Mouse (Mus musculus): Measurements from ENCODE around the gene Fbxw13. TPM values are rescaled to one million over a fixed set of nuclear protein-coding genes. Genes with fewer than 3 reads are reported as not detected.
"Not testable (repeated sequence)": the region's sequence is repeated elsewhere in the genome, so short reads cannot be mapped to it uniquely, and the experiment has no call there.

Gene Fbxw13
- polyA plus RNA-seq (2015; fragmentation: Nextera tagmentation; extraction: Ambion mirVana), result not detected in 2 replicates

DNA sequence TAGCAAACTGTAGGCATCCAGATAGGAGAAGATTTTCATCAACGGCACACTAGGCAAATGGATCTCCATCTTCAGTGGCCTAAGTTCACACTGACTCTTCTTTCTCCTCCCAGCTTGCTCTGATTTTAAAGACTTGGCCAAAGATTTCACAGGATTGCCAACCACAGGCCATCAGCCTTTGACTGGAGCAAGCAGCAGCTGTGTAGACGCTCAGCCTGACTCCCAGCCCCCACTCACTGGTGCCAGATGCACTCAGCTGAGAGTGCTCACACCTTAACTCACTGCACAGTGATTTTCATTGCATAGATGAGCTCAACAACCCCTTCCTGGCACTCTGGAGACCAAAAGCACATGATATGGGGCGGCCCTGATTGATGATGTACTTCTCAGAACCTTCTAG, at the start of gene Fbxw13:
TSS of gene Fbxw13 (minus strand) at position 101 of the 400 bp plus-strand sequence.
- not testable (repeated sequence) for H3K9me3 ChIP-seq (replicated peaks); H3K27ac ChIP-seq; H3K4me1 ChIP-seq (replicated peaks); H3K9ac ChIP-seq; ATAC-seq (ENCODE audit: low read depth); DNase-seq; H3K4me3 ChIP-seq (replicated peaks); H3K27me3 ChIP-seq; H3K36me3 ChIP-seq; H3K4me2 ChIP-seq
- WGBS (ENCODE audit: insufficient replicate concordance), result 64% methylated on average over 3 of the region's 3 CpGs

DNA sequence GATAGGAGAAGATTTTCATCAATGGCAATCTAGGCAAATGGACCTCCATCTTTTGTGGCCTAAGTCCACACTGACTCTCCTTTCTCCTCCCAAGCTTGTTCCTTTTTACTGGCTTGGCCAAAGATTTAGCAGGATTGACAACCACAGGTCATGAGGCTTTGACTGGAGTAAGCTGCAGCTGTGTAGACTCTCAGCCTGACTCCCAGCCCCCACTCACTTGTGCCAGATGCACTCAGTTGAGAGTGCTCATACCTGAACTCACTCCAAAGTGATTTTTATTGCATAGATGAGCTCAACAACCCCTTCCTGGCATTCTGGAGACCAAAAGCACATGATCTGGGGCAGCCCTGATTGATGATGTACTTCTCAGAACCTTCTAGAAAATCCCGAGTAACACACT, 38.9 kb upstream of the Fbxw13 start, which contains the start of gene Fbxw20:
TSS of gene Fbxw20 (minus strand) at position 101 of the 400 bp plus-strand sequence.
- Histone ChIP-seq H3K9me3 (replicated peaks) (no peaks in the 10 kb centered on the region), H3K4me3 (replicated peaks) (no peak within 1 kb of the TSS), H3K27ac (no peak within 1 kb of the TSS), H3K36me3 (no peaks in the 10 kb centered on the region), H3K4me1 (replicated peaks) (no peaks in the 10 kb centered on the region), H3K9ac (no peak within 1 kb of the TSS), H3K27me3 (no peaks in the 10 kb centered on the region), H3K4me2 (no peak within 1 kb of the TSS)
- ATAC-seq (ENCODE audit: low read depth) (no peak), DNase-seq (no peak)
- WGBS (ENCODE audit: insufficient replicate concordance), result 57% methylated on average over 1 of the region's 1 CpGs

DNA sequence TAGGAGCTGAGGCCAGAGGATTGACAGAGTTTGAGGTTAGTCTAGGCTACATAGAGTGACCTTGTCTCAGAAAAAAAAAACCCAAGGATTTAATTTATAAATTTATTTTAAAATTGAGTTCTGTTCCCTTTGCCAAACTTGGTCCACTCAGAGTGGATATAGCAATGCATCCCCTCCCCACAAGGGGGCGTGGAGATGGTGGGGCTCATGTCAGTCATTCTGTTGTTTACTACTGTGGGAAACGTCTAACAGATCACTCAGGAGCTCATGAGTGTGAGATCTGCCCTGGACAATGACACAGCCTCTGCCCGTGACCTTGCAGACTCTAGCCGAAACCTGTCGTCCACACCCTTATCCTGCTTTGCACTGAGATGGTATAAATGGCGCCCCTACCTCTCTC, 22.7 kb upstream of the Fbxw13 start:
- no peak overlapping the region for H3K4me3 ChIP-seq (replicated peaks)
- no peaks in the 10 kb centered on the region for H3K36me3 ChIP-seq
- no peak overlapping the region for H3K27ac ChIP-seq
- no peaks in the 10 kb centered on the region for H3K9me3 ChIP-seq (replicated peaks)
- 48% methylated on average over 6 of the region's 6 CpGs for WGBS (ENCODE audit: insufficient replicate concordance)
- no peak for DNase-seq
- ATAC-seq (ENCODE audit: low read depth), result no peak
- no peaks in the 10 kb centered on the region for H3K4me1 ChIP-seq (replicated peaks)
- H3K9ac ChIP-seq, result no peak overlapping the region
- no peaks in the 10 kb centered on the region for H3K27me3 ChIP-seq
- H3K4me2 ChIP-seq, result no peak overlapping the region

DNA sequence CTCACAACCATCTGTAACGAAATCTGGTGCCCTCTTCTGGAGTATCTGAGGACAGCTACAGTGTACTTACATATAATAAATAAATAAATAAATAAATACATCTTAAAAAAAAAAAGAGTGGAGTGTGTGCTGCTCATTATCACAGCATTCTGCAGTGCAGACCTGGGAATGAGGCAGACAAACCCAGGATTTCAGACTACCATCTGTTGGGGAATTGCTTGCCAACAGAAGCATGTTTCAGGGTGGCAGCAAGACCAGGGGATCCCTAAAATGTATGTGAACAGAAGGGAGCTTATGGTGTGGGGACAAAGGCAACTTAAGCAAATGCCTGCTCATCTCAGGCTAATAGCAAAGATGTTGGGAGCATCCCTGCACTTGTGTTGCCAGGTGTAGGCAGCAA, 5.6 kb upstream of the Fbxw13 start:
- WGBS (ENCODE audit: insufficient replicate concordance), result 16% methylated on average over 1 of the region's 1 CpGs
- DNase-seq; H3K27me3 ChIP-seq; H3K27ac ChIP-seq; H3K4me2 ChIP-seq; H3K4me3 ChIP-seq (replicated peaks); H3K9ac ChIP-seq; ATAC-seq (ENCODE audit: low read depth); H3K9me3 ChIP-seq (replicated peaks); H3K36me3 ChIP-seq; H3K4me1 ChIP-seq (replicated peaks): not testable (repeated sequence)

DNA sequence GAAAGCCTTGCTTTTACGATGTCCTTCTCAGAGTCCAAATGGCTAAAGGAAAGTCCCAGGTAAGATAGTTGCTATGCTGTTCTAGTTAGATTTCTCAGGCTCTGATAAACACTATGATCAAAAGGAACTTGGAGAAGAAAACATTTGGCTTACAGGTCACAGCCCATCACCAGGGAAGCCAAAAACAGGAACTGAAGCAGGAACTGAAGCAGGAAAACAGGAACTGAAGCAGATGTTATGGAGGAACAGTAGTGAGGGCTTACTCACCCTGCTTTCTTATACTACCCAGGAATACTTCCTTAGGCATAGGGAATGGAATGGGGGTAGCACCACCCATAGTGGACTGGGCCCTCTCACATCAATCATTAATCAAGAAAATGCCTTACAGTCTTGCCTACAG, 4.6 kb upstream of the Fbxw13 start:
- no peak for DNase-seq
- Histone ChIP-seq H3K4me1 (replicated peaks) (no peaks in the 10 kb centered on the region), H3K9ac (no peak overlapping the region), H3K4me2 (no peak overlapping the region), H3K27me3 (no peaks in the 10 kb centered on the region), H3K4me3 (replicated peaks) (no peak overlapping the region), H3K9me3 (replicated peaks) (no peaks in the 10 kb centered on the region), H3K27ac (no peak overlapping the region), H3K36me3 (no peaks in the 10 kb centered on the region)
- no peak for ATAC-seq (ENCODE audit: low read depth)
- 60% methylated on average over 1 of the region's 1 CpGs for WGBS (ENCODE audit: insufficient replicate concordance)

DNA sequence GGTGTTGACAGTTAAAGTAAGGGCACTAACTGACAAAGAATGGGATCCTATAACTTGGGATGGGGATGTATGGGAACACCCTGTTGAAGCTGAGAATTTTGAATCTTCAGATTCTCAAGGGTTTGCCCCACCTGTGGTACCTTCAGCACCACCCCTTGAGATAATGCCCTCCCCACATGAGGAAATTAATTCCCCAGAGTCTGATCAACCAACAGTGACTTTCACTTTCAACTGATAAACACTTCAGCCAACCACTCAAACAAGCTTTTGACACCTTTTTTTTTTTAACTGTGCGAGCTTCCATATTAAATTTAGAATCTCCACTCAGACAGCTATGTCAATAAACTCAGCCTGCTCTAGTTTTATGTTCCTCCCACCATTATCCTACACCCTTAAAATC, 3.6 kb upstream of the Fbxw13 start:
- Histone ChIP-seq H3K27me3 (no peaks in the 10 kb centered on the region), H3K9ac (no peak overlapping the region), H3K4me3 (replicated peaks) (no peak overlapping the region), H3K4me1 (replicated peaks) (no peaks in the 10 kb centered on the region), H3K27ac (no peak overlapping the region), H3K9me3 (replicated peaks) (no peaks in the 10 kb centered on the region), H3K4me2 (no peak overlapping the region), H3K36me3 (no peaks in the 10 kb centered on the region)
- 51% methylated on average over 1 of the region's 1 CpGs for WGBS (ENCODE audit: insufficient replicate concordance)
- DNase-seq (no peak), ATAC-seq (ENCODE audit: low read depth) (no peak)

DNA sequence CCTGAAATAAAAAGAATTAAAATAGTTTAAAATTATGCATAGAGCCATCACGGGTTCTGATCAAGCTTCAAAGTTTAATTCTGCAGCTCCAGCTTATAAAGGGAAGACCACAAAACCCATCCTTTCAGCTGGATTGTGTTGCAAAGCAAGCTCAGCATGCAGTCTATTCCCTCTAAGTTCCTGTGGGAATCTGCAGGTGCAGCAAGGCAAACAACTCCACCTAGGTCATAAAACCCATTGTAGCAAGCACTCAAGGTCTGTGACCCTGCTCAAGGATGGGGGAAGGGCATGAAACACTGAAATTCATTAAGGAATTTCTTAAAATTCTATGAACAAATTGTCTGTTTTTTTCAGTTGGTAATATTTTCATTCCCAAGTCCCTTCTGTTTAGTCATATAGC, 18.6 kb downstream of the Fbxw13 start:
- ATAC-seq (ENCODE audit: low read depth) (no peak), DNase-seq (no peak)
- Histone ChIP-seq H3K9me3 (replicated peaks) (no peaks in the 10 kb centered on the region), H3K9ac (no peak overlapping the region), H3K4me1 (replicated peaks) (no peaks in the 10 kb centered on the region), H3K36me3 (no peaks in the 10 kb centered on the region), H3K27me3 (no peaks in the 10 kb centered on the region), H3K4me2 (no peak overlapping the region), H3K27ac (no peak overlapping the region), H3K4me3 (replicated peaks) (no peak overlapping the region)
- 76% methylated on average over 1 of the region's 1 CpGs for WGBS (ENCODE audit: insufficient replicate concordance)

DNA sequence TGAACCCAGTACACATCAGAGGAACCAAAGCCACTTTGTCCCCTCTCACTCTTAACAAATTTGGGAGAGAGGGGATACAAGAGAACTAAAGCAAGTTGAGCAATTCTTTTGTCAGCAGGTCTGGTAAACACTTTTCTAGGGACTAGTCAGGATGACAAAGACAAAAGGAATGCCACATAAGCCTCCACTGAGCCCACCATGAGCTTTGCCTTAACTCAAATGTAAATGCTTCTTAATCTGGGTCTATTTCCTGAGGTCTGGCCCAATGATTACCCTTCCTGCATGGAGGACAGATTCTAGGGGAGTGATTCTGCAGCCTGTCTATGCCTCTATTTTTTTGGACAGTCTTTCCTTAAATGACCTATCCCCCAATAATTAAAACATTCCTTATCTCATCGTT, 19.5 kb downstream of the Fbxw13 start:
- H3K4me2 ChIP-seq, result no peak overlapping the region
- no peaks in the 10 kb centered on the region for H3K9me3 ChIP-seq (replicated peaks)
- no peaks in the 10 kb centered on the region for H3K27me3 ChIP-seq
- WGBS (ENCODE audit: insufficient replicate concordance), result 67% methylated on average over 1 of the region's 1 CpGs
- H3K4me1 ChIP-seq (replicated peaks), result no peaks in the 10 kb centered on the region
- no peak overlapping the region for H3K4me3 ChIP-seq (replicated peaks)
- H3K9ac ChIP-seq, result no peak overlapping the region
- H3K27ac ChIP-seq, result no peak overlapping the region
- DNase-seq (no peak), ATAC-seq (ENCODE audit: low read depth) (no peak)
- no peaks in the 10 kb centered on the region for H3K36me3 ChIP-seq

DNA sequence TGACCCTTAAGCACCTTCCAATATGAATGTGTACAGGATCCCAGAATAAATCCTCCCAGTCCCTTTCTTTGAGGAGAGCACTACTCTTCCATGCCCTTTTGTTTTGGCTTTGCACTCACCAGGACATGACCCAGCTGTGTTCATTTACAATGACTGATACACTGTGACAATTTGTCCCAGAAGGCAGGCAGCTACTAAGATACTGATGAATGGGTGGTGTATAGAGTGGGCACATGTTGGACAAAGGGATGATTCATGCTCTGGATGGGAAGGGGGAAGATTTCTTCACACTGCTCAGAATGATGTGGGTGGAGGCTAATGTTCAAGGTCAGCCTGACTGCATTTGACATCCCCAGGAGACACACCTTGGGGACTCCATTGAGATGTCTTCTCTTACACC, 28.5 kb downstream of the Fbxw13 start:
- ATAC-seq (ENCODE audit: low read depth), result no peak
- Histone ChIP-seq H3K27ac (no peak overlapping the region), H3K9ac (no peak overlapping the region), H3K36me3 (no peaks in the 10 kb centered on the region), H3K4me2 (no peak overlapping the region), H3K9me3 (replicated peaks) (no peaks in the 10 kb centered on the region), H3K4me3 (replicated peaks) (no peak overlapping the region), H3K4me1 (replicated peaks) (no peaks in the 10 kb centered on the region), H3K27me3 (no peaks in the 10 kb centered on the region)
- no peak for DNase-seq

DNA sequence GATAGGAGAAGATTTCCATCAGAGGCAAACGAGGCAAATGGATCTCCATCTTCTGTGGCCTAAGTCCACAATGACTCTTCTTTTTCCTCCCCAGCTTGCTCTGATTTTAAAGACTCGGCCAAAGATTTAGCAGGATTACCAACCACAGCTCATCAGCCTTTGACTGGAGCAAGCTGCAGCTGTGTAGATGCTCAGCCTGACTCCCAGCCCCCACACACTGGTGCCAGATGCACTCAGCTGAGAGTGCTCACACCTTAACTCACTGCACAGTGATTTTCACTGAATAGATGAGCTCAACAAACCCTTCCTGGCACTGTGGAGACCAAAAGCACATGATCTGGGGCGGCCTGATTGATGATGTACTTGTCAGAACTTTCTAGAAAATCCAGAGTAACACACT, 33.8 kb downstream of the Fbxw13 start, which contains the start of gene Fbxw21:
TSS of gene Fbxw21 (minus strand) at position 101 of the 400 bp plus-strand sequence.
- Histone ChIP-seq H3K4me2 (no peak within 1 kb of the TSS), H3K4me3 (replicated peaks) (no peak within 1 kb of the TSS), H3K27ac (no peak within 1 kb of the TSS), H3K9me3 (replicated peaks) (no peaks in the 10 kb centered on the region), H3K27me3 (no peaks in the 10 kb centered on the region), H3K4me1 (replicated peaks) (no peaks in the 10 kb centered on the region), H3K36me3 (no peaks in the 10 kb centered on the region), H3K9ac (no peak within 1 kb of the TSS)
- DNase-seq (no peak), ATAC-seq (ENCODE audit: low read depth) (no peak)
- 40% methylated on average over 3 of the region's 3 CpGs for WGBS (ENCODE audit: insufficient replicate concordance)

DNA sequence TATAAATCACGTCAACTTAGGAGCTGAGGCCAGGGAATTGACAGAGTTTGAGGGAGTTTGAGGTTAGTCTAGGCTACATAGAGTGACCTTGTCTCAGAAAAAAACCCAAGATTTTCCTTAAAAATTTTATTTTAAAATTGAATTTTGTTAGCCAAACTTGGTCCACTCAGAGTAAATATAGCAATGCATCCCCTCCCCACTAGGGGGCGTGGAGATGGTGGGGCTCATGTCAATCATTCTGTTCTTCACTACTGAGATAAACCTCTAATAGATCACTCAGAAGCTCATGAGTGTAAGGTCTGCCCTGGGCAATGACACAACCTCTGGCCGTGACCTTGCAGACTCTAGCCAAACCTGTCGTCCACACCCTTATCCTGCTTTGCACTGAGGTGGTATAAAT, 55.4 kb downstream of the Fbxw13 start:
- H3K9ac ChIP-seq; H3K27ac ChIP-seq; H3K36me3 ChIP-seq; H3K9me3 ChIP-seq (replicated peaks); H3K27me3 ChIP-seq; ATAC-seq (ENCODE audit: low read depth); H3K4me1 ChIP-seq (replicated peaks); H3K4me2 ChIP-seq; H3K4me3 ChIP-seq (replicated peaks); DNase-seq: not testable (repeated sequence)
- 49% methylated on average over 4 of the region's 4 CpGs for WGBS (ENCODE audit: insufficient replicate concordance)

DNA sequence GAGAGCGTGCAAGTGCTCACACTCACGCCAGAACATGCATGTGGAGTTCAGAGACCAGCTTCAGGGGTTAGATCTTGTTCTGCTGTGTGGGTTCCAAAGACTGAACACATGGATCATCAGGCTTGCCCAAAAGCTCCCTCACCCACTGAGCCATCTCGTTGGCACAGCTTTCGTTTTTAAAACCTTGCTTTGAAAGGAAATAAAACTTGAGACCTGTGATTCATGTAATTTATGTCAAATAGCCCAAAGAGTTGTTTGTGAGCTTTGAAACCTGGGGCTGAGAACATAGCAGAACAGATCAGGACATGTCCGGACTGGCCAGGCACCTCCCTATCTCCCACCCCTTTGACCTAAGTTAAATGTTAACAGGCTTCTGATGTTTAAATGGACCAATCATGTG, 65.7 kb downstream of the Fbxw13 start:
- DNase-seq, result no peak
- Histone ChIP-seq H3K27ac (no peak overlapping the region), H3K9me3 (replicated peaks) (no peaks in the 10 kb centered on the region), H3K4me3 (replicated peaks) (no peak overlapping the region), H3K4me2 (no peak overlapping the region), H3K27me3 (no peaks in the 10 kb centered on the region), H3K36me3 (no peaks in the 10 kb centered on the region), H3K9ac (no peak overlapping the region), H3K4me1 (replicated peaks) (no peaks in the 10 kb centered on the region)
- ATAC-seq (ENCODE audit: low read depth), result no peak
- 68% methylated on average over 5 of the region's 5 CpGs for whole genome bisulfite sequencing (ENCODE audit: insufficient replicate concordance)
